In the genomic region with DNA sequence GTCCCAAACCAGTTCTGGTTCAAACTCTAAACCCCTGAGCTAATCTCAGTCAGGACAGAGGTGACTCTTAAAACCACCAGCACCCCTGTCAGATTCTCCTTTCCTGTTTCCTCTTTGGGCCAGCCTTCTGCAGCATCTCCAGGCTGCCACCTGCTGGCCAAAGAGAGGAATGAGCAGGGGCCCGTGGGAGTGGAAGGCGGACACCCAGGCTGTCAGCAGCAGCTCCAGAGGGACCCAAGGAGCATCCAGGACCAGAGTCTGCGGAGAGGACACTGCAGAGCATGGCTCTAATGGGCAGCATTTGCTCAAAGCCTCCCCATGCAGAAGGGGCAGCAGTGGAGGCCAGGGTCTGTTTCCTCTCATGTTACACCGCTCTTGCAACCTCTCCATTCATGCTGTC, we compare ENCODE assay signal across 8 mouse cellular contexts.
DNase-seq lines count a peak whose midpoint lies in the region; ATAC-seq and TF ChIP-seq lines count a peak whose summit lies in the region.

No protein-coding gene starts in this region.

- H3K4me2 ChIP-seq in intestine, embryonic 14.5 days (ENCODE audit: low read length) = no peak overlapping the region
- H3K4me2 ChIP-seq in intestine, embryonic 15.5 days (replicated peaks) = no peak overlapping the region
- no peak overlapping the region for H3K4me2 ChIP-seq in limb, embryonic 11.5 days (ENCODE audit: low read depth, severe bottlenecking)
- no peak overlapping the region for H3K4me2 ChIP-seq in neural tube, embryonic 14.5 days (ENCODE audit: low read depth, low read length)

- H3K27me3 ChIP-seq in intestine, embryonic 14.5 days (replicated peaks; ENCODE audit: control insufficient read depth, insufficient read depth, low read length) = no peaks in the 10 kb centered on the region
- H3K27me3 ChIP-seq in intestine, embryonic 15.5 days (replicated peaks) = no peaks in the 10 kb centered on the region
- H3K27me3 ChIP-seq in kidney, adult 2 months (replicated peaks; ENCODE audit: control insufficient read depth, insufficient read depth, low read length) = no peaks in the 10 kb centered on the region
- no peaks in the 10 kb centered on the region for H3K27me3 ChIP-seq in limb, embryonic 11.5 days (ENCODE audit: control insufficient read depth, insufficient read depth, low read length)
- no peaks in the 10 kb centered on the region for H3K27me3 ChIP-seq in neural tube, embryonic 14.5 days (ENCODE audit: control insufficient read depth, insufficient read depth, low read length)

- H3K36me3 ChIP-seq in intestine, embryonic 14.5 days (ENCODE audit: control insufficient read depth, insufficient read depth, low read length) = no peaks in the 10 kb centered on the region
- H3K36me3 ChIP-seq in intestine, embryonic 15.5 days = no peaks in the 10 kb centered on the region
- H3K36me3 ChIP-seq in kidney, adult 2 months (ENCODE audit: control insufficient read depth, insufficient read depth, low read length) = no peaks in the 10 kb centered on the region
- no peaks in the 10 kb centered on the region for H3K36me3 ChIP-seq in limb, embryonic 11.5 days (ENCODE audit: control insufficient read depth, insufficient read depth, low read length)
- H3K36me3 ChIP-seq in neural tube, embryonic 14.5 days (ENCODE audit: control insufficient read depth, insufficient read depth, low read length) = no peaks in the 10 kb centered on the region

- H3K9me3 ChIP-seq in intestine, embryonic 14.5 days (ENCODE audit: control insufficient read depth, low read length) = no peaks in the 10 kb centered on the region
- no peaks in the 10 kb centered on the region for H3K9me3 ChIP-seq in intestine, embryonic 15.5 days
- H3K9me3 ChIP-seq in limb, embryonic 11.5 days (ENCODE audit: control insufficient read depth, low read length) = no peaks in the 10 kb centered on the region
- H3K9me3 ChIP-seq in neural tube, embryonic 14.5 days (ENCODE audit: control insufficient read depth, low read length) = no peaks in the 10 kb centered on the region

- H3K9ac ChIP-seq in intestine, embryonic 14.5 days (ENCODE audit: low read length) = no peak overlapping the region
- H3K9ac ChIP-seq in intestine, embryonic 15.5 days = no peak overlapping the region
- no peak overlapping the region for H3K9ac ChIP-seq in limb, embryonic 11.5 days (ENCODE audit: low read length)
- no peak overlapping the region for H3K9ac ChIP-seq in neural tube, embryonic 14.5 days (replicated peaks; ENCODE audit: low read depth, low read length)

- DNase-seq in intestine, embryonic 14.5 days (ENCODE audit: low spot score) = peak; percentile 87
- peak; percentile 71 for DNase-seq in cerebellum, adult 8-10 months
- DNase-seq in frontal cortex, adult 2 months (ENCODE audit: extremely low spot score in 1 of 2, low spot score in 1 of 2) = peak; percentile 22 to 82
- DNase-seq in kidney, adult 2 months = peak; percentile 76
- peak; percentile 81 for DNase-seq in limb, embryonic 11.5 days (ENCODE audit: low spot score)
- peak; percentile 28 for DNase-seq in testis, postnatal 14 days (ENCODE audit: low spot score)

- no peak for ATAC-seq in intestine, embryonic 14.5 days (replicated peaks; ENCODE audit: low FRiP score, low TSS enrichment, low read depth)
- no peak for ATAC-seq in intestine, embryonic 15.5 days
- no peak for ATAC-seq in limb, embryonic 11.5 days (ENCODE audit: insufficient number of reproducible peaks, low FRiP score, low TSS enrichment, low read depth)
- 0 out of 2 replicates have a peak, but pooled peaks have one; percentile 32 for ATAC-seq in neural tube, embryonic 14.5 days (ENCODE audit: low read depth)

- 20% methylated on average over 4 of the region's 4 CpGs for WGBS in intestine, embryonic 14.5 days
- 34% methylated on average over 4 of the region's 4 CpGs for WGBS in intestine, embryonic 15.5 days
- 36% methylated on average over 4 of the region's 4 CpGs for WGBS in kidney, adult 2 months
- WGBS in limb, embryonic 11.5 days = 12% methylated on average over 4 of the region's 4 CpGs
- WGBS in neural tube, embryonic 14.5 days = 38% methylated on average over 4 of the region's 4 CpGs

- peak; percentile 80 for TF ChIP-seq CTCF in kidney, adult 2 months (conservative IDR thresholded peaks at IDR 0.05; ENCODE audit: insufficient read depth, insufficient read length, low read depth, low read length)

- no peak overlapping the region for H3K4me3 ChIP-seq in intestine, embryonic 14.5 days (ENCODE audit: low read depth, low read length)
- H3K4me3 ChIP-seq in intestine, embryonic 15.5 days (replicated peaks) = no peak overlapping the region
- no peak overlapping the region for H3K4me3 ChIP-seq in kidney, adult 2 months (ENCODE audit: insufficient read depth, low read depth, low read length)
- no peak overlapping the region for H3K4me3 ChIP-seq in limb, embryonic 11.5 days (ENCODE audit: low read depth, low read length)
- H3K4me3 ChIP-seq in neural tube, embryonic 14.5 days (ENCODE audit: low read depth, low read length) = no peak overlapping the region

- peaks cover 11% of the 10 kb centered on the region for H3K4me1 ChIP-seq in intestine, embryonic 14.5 days (replicated peaks; ENCODE audit: control insufficient read depth, insufficient read depth, low read length)
- peaks cover 9% of the 10 kb centered on the region for H3K4me1 ChIP-seq in intestine, embryonic 15.5 days (replicated peaks)
- peaks cover 11% of the 10 kb centered on the region for H3K4me1 ChIP-seq in kidney, adult 2 months (ENCODE audit: control insufficient read depth, insufficient read depth, low read length)
- peaks cover 47% of the 10 kb centered on the region for H3K4me1 ChIP-seq in limb, embryonic 11.5 days (ENCODE audit: control insufficient read depth, insufficient read depth, low read length)
- H3K4me1 ChIP-seq in neural tube, embryonic 14.5 days (ENCODE audit: control insufficient read depth, insufficient read depth, low read length) = peaks cover 8% of the 10 kb centered on the region; the same call in 1 of the 2 replicates

- H3K27ac ChIP-seq in intestine, embryonic 14.5 days (ENCODE audit: low read depth) = no peak overlapping the region
- H3K27ac ChIP-seq in intestine, embryonic 15.5 days = no peak overlapping the region
- H3K27ac ChIP-seq in kidney, adult 2 months (ENCODE audit: insufficient read depth, low read depth, low read length) = no peak overlapping the region
- H3K27ac ChIP-seq in limb, embryonic 11.5 days (replicated peaks; ENCODE audit: low read depth, low read length) = no peak overlapping the region
- no peak overlapping the region for H3K27ac ChIP-seq in neural tube, embryonic 14.5 days (ENCODE audit: low read depth, low read length)

- TF ChIP-seq POLR2A in kidney, adult 2 months (IDR thresholded peaks at IDR 0.05; ENCODE audit: low read depth, low read length) = no peak

Comparison
In these comparisons a context has a peak if more than half of its experiments do, and no peak if none do; other contexts are left out.
1. DNase-seq: peak in every context shown above with its lines; median percentile 87 in intestine, embryonic 14.5 days; 81 in limb, embryonic 11.5 days; 76 in kidney, adult 2 months; 71 in cerebellum, adult 8-10 months; 52 in frontal cortex, adult 2 months; 28 in testis, postnatal 14 days.